Mouse (Mus musculus): ENCODE measurements around the gene Gapdh. TPM values are rescaled to one million over a fixed set of nuclear protein-coding genes. Genes with fewer than 3 reads are reported as not detected.

The Gapdh gene
- polyA plus RNA-seq, 1 experiment: 5,061 TPM

- no peak overlapping the region for H3K27ac ChIP-seq (ENCODE audit: insufficient read depth, low read length)
- H3K27me3 ChIP-seq (ENCODE audit: control insufficient read depth, insufficient read depth, low read length): no peaks in the 10 kb centered on the region
- DNase-seq: no peak
- no peak for TF ChIP-seq CTCF (IDR thresholded peaks at IDR 0.05; ENCODE audit: borderline replicate concordance, insufficient read depth, low read depth, low read length)
- no peak for TF ChIP-seq POLR2A (IDR thresholded peaks at IDR 0.05; ENCODE audit: borderline replicate concordance, insufficient read depth, low read length)
- H3K4me1 ChIP-seq (ENCODE audit: control insufficient read depth, insufficient read depth, low read length): peaks cover 3% of the 10 kb centered on the region; the same call in 1 of the 2 replicates
- H3K4me3 ChIP-seq (replicated peaks; ENCODE audit: insufficient read depth, low read depth, low read length): no peak overlapping the region
- 56% methylated on average over 3 of the region's 3 CpGs for WGBS
Measured at GRCm38 (mm10) chr6:125196301-125196700, 30.0 kb upstream of the Gapdh start.

- H3K27me3 ChIP-seq (ENCODE audit: control insufficient read depth, insufficient read depth, low read length): no peaks in the 10 kb centered on the region
- no peak overlapping the region for H3K4me3 ChIP-seq (replicated peaks; ENCODE audit: insufficient read depth, low read depth, low read length)
- peaks cover 3% of the 10 kb centered on the region; the same call in 1 of the 2 replicates for H3K4me1 ChIP-seq (ENCODE audit: control insufficient read depth, insufficient read depth, low read length)
- DNase-seq: no peak
- 17% methylated on average over 1 of the region's 1 CpGs for WGBS
- H3K27ac ChIP-seq (ENCODE audit: insufficient read depth, low read length): 0 out of 2 replicates have a peak overlapping the region, but pooled peaks have one; percentile 11
- TF ChIP-seq CTCF (IDR thresholded peaks at IDR 0.05; ENCODE audit: borderline replicate concordance, insufficient read depth, low read depth, low read length) (no peak), POLR2A (IDR thresholded peaks at IDR 0.05; ENCODE audit: borderline replicate concordance, insufficient read depth, low read length) (no peak)
Measured at GRCm38 (mm10) chr6:125195541-125196075, 29.3 kb upstream of the Gapdh start.

GRCm38 (mm10) chr6:125193390-125193789 is 27.1 kb upstream of the Gapdh start:
- DNase-seq: no peak
- Histone ChIP-seq H3K27ac (ENCODE audit: insufficient read depth, low read length) (no peak overlapping the region), H3K4me1 (ENCODE audit: control insufficient read depth, insufficient read depth, low read length) (peaks cover 3% of the 10 kb centered on the region; the same call in 1 of the 2 replicates), H3K27me3 (ENCODE audit: control insufficient read depth, insufficient read depth, low read length) (no peaks in the 10 kb centered on the region), H3K4me3 (replicated peaks; ENCODE audit: insufficient read depth, low read depth, low read length) (no peak overlapping the region)
- TF ChIP-seq CTCF (IDR thresholded peaks at IDR 0.05; ENCODE audit: borderline replicate concordance, insufficient read depth, low read depth, low read length): no peak
- WGBS: 77% methylated on average over 7 of the region's 7 CpGs

DNA sequence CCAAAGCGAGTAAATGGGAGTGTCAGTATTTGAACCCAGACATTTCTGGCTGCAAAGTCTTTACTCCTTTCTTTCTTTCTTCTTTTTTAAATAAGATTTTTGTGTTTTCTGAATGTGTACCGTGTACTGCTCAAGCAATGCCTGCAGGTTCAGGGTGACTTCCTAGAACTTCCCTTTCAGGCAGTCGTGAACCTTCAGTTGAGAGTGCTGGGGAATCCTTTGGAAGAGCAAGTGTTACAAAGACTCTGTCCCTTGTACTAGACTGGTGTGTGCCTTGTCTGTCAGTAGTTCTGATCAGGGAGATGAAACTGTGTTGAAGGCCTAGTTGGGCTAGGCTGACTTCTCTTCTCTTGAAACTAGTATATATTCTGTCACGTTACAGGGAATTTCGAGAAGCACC is 26.6 kb upstream of the Gapdh start:
- DNase-seq: no peak
- 35% methylated on average over 5 of the region's 5 CpGs for WGBS
- peak overlapping the region; percentile 92; the same call in 1 of the 2 replicates for H3K27ac ChIP-seq (ENCODE audit: insufficient read depth, low read length)
- H3K27me3 ChIP-seq (ENCODE audit: control insufficient read depth, insufficient read depth, low read length): no peaks in the 10 kb centered on the region
- H3K4me1 ChIP-seq (ENCODE audit: control insufficient read depth, insufficient read depth, low read length): peaks cover 3% of the 10 kb centered on the region; the same call in 1 of the 2 replicates
- H3K4me3 ChIP-seq (replicated peaks; ENCODE audit: insufficient read depth, low read depth, low read length): peak overlapping the region; percentile 93
- TF ChIP-seq POLR2A (IDR thresholded peaks at IDR 0.05; ENCODE audit: borderline replicate concordance, insufficient read depth, low read length): no peak
- no peak for TF ChIP-seq CTCF (IDR thresholded peaks at IDR 0.05; ENCODE audit: borderline replicate concordance, insufficient read depth, low read depth, low read length)

GRCm38 (mm10) chr6:125192016-125192714 is 25.9 kb upstream of the Gapdh start:
- WGBS: under 1% methylated on average over 34 of the region's 34 CpGs
- peak overlapping the region; percentile 92 for H3K27ac ChIP-seq (ENCODE audit: insufficient read depth, low read length)
- H3K4me3 ChIP-seq (replicated peaks; ENCODE audit: insufficient read depth, low read depth, low read length): peak overlapping the region; percentile 93
- H3K4me1 ChIP-seq (ENCODE audit: control insufficient read depth, insufficient read depth, low read length): peaks cover 3% of the 10 kb centered on the region; the same call in 1 of the 2 replicates
- DNase-seq: peak; percentile 94 to 95
- TF ChIP-seq POLR2A (IDR thresholded peaks at IDR 0.05; ENCODE audit: borderline replicate concordance, insufficient read depth, low read length) (no peak), CTCF (IDR thresholded peaks at IDR 0.05; ENCODE audit: borderline replicate concordance, insufficient read depth, low read depth, low read length) (no peak)
- H3K27me3 ChIP-seq (ENCODE audit: control insufficient read depth, insufficient read depth, low read length): no peaks in the 10 kb centered on the region

GRCm38 (mm10) chr6:125191332-125192015 is 25.2 kb upstream of the Gapdh start, which contains the start of the genes Ncapd2 and Mrpl51:
Gene Ncapd2, minus strand, starts transcription at chr6:125191701.
Gene Mrpl51, plus strand, starts transcription at chr6:125191801.
- H3K27me3 ChIP-seq (ENCODE audit: control insufficient read depth, insufficient read depth, low read length): no peaks in the 10 kb centered on the region
- WGBS: under 1% methylated on average over 54 of the region's 54 CpGs

DNA sequence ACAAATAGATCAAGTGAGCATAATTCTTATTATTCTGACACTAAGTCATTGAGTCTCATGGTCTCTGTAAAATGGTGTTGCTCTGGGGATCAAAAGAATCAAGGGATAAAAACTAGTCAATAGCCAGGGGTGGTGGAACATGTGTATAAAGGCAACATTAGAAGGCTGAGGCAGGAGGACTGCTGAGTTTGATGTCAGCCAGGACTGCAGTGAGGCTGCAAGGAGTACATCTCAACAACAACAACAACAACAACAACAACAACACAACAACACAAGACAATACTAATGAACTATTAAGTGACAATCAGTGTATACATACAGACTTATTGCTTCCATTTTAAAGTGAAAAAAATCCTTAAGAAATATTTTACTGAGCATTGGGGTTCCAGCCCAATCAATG is 24.5 kb upstream of the Gapdh start:
- peaks cover 3% of the 10 kb centered on the region; the same call in 1 of the 2 replicates for H3K4me1 ChIP-seq (ENCODE audit: control insufficient read depth, insufficient read depth, low read length)
- TF ChIP-seq CTCF (IDR thresholded peaks at IDR 0.05; ENCODE audit: borderline replicate concordance, insufficient read depth, low read depth, low read length) (no peak), POLR2A (IDR thresholded peaks at IDR 0.05; ENCODE audit: borderline replicate concordance, insufficient read depth, low read length) (no peak)
- peak overlapping the region; percentile 89 for H3K4me3 ChIP-seq (replicated peaks; ENCODE audit: insufficient read depth, low read depth, low read length)
- peak overlapping the region; percentile 48; the same call in 1 of the 2 replicates for H3K27ac ChIP-seq (ENCODE audit: insufficient read depth, low read length)
- no peak for DNase-seq
- H3K27me3 ChIP-seq (ENCODE audit: control insufficient read depth, insufficient read depth, low read length): no peaks in the 10 kb centered on the region

More at GRCm38 (mm10) chr6:125191332-125192015, 25.2 kb upstream of the Gapdh start, which contains the start of the genes Ncapd2 and Mrpl51:
- H3K27ac ChIP-seq (ENCODE audit: insufficient read depth, low read length): peak within 1 kb of the TSS; percentile 92
- peak within 1 kb of the TSS; percentile 93 for H3K4me3 ChIP-seq (replicated peaks; ENCODE audit: insufficient read depth, low read depth, low read length)
- DNase-seq: peak; percentile 97 to 98
- H3K4me1 ChIP-seq (ENCODE audit: control insufficient read depth, insufficient read depth, low read length): peaks cover 3% of the 10 kb centered on the region; the same call in 1 of the 2 replicates
- TF ChIP-seq CTCF (IDR thresholded peaks at IDR 0.05; ENCODE audit: borderline replicate concordance, insufficient read depth, low read depth, low read length) (no peak), POLR2A (IDR thresholded peaks at IDR 0.05; ENCODE audit: borderline replicate concordance, insufficient read depth, low read length) (peak; percentile 43; the same call in 1 of the 2 replicates)

Data from cerebellum, adult 2 months (tissue).